Mouse (Mus musculus): Measurements from ENCODE around the gene Cfap100.

The Cfap100 gene

DNA sequence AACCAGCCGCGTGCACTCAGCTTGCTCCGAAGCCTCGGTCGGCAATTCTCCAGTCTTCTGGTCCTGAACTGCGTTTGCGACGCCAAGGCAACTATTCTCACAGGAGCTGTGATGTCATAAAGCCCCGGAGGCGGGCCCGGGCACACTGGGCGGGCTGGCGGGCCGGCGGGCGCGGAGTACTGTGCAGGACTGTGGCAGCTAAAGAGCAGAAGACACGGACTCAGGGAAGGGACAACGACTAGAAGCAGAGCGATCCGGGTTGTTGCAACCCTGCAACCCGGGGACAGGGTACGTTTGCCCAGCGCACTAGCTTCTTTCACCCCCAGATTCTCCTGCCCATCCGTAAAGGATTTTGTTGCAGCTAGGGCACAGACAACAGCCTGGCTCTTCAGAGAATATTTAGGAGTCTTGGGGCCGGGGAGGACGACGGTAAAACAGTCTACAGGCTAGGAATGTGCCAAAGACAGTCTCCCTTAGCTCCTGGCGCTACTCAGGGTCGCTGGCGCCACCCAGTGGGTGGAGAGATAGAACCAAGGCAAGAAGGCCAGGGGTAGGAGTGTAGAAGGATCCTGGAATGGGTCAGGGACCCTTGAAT lies at the start of gene Cfap100:
Gene Cfap100 (minus strand): TSS at position 418 of the 595 bp plus-strand sequence.
- DNase-seq (ENCODE audit: inconsistent age in 2 of 2, low spot score in 1 of 2) = peak; percentile 83 to 93

DNA sequence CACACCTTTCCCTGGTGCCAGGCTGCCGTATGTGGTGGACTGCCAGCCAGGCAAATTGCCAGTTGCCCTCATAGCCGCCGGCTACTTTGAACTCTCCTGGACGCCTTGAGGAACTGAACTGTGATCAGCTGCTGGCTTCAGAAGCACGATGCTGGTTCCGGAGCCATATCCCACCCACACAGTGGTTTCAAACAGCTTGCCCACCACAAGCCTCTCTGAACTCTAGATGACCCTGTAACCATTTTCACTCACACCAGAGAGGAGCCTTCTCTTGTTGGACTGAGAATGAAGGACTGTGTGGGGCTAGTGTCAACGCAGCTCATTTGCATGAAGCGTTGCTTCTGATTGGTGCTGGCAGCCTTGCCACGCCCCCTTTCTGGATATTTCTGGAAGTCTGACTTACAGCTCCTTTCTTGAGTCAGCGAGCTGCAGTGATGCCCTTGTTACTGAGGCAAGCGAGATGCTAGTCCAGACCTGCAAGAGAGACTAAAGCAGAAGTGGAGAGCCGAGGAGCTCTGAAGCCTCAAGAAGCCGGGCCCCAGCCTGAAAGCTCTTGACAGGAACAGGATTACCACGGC lies 48.4 kb upstream of the Cfap100 start:
- DNase-seq (ENCODE audit: inconsistent age in 2 of 2, low spot score in 1 of 2) = peak in 1 of 2 experiments; percentile 60

DNA sequence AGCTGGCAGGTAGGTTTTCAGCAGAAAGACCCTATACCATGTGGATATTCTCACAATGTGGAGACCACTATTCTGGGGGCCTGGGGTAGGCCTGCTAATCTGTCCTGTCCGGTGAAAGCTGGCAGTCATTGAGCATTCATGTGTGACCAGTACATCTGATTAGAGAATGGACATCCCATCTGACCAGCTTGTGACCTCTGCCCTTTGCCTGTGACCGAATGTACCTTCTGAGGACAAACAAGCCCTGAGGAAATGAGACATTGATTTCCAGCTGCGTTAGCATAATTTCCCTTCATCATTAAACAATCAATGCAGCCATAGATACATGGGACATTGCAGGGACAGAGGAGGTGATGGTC lies 47.2 kb upstream of the Cfap100 start:
- DNase-seq (ENCODE audit: inconsistent age in 2 of 2, low spot score in 1 of 2) = no peak

DNA sequence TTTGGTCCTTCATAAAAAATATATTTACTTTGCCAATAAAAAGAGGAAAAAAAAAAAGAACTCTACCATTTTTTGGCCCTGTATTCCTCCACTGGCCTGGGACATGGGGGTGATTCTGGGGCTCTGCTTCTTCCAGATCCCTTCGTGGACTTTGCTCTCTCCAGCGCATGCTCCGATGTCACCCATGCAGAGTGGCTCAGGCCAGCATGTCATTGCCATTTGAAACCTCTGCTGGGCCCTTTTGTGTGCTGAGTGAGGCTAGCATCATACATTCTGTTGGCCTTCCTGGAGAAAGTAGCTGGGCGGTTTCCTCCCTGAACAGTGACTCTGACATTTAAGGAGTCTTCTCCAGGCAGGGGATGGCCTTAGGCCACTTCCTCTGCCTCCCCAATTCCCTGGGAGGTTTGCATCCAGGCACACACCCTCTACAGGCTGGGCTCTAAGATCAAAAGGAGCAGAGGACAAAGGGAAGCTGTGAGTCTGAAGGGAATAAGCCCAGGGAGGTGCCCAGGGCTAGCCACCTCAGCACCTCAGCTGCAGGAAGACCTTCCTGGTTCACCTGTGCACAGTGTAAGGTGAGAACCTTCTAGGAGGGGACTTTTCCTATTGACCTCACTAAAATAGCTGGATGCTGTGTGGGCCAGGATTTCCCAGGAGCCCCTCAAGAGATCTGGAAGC lies 46.7 kb upstream of the Cfap100 start:
- DNase-seq (ENCODE audit: inconsistent age in 2 of 2, low spot score in 1 of 2) = no peak

DNA sequence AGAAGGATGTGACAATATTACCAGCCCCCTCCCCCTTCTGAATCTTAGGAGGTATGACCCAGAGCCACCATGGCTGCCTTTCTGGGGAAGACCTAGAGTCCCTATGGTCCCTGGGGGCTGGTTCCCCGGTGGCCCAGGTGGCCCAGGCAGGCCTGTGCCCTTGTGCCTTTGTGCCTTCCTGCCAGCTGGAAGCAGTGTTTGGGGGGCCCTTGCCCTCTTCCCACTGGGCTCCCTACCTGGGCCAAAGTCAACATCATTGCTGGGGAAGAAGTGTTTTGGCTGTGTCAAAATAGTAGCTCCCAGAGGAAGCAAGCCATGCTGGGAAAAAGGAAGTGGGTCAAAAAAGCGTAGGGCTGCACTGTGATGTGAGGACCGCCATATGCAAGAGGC lies 45.8 kb upstream of the Cfap100 start:
- DNase-seq (ENCODE audit: inconsistent age in 2 of 2, low spot score in 1 of 2) = no peak

DNA sequence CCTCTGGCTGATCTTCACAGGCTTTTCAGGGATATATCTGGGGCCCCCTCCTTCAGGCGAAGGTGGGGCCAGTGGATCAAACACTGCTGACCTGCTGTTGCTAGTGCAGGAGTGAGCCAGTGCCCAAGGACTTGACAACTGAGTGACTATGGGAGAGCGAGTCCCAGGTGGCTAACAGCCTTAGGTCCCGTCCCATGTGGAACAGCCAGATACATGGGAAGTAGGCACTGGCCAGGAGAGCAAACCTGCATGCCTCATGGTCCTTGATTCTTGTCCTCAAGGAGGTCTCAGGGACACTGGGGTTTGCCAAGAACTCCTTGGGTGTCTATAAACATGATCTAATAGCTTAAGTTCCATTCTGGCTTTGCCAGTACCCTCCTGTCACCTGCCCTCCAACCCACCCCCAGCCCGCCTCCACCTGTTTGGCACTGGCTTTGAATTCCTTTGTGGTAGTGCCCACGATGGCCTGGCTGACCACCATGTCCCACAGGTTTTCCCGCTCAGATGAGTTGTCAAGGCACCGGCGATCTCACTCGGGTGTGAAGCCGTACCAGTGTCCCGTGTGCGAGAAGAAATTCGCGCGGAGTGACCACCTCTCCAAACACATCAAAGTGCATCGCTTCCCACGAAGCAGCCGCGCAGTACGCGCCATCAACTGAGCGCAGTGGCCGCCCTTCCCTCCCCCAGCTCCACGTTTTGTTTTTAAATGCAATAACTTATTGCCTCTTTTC lies 45.2 kb upstream of the Cfap100 start:
- no peak for DNase-seq (ENCODE audit: inconsistent age in 2 of 2, low spot score in 1 of 2)

DNA sequence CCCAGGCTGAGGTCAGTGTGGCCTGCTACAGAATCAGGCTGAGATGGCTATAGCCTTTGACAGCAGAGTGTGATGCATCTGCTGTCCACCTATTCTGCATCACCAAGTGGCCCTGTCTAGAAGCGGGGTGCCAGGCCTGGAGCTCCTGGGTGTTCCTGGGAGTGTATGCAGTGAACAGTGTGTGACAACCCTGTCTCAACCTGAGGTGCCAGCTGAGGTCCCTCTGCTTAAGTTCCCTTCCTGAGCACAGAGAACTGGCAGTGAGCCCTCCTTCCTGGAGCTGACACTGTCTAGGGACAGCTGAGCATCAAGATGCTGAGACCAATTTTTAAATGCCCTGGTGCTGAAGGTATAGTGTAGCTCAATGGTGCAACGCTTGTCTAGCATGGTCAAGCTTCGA lies 44.1 kb upstream of the Cfap100 start:
- DNase-seq (ENCODE audit: inconsistent age in 2 of 2, low spot score in 1 of 2) = no peak

DNA sequence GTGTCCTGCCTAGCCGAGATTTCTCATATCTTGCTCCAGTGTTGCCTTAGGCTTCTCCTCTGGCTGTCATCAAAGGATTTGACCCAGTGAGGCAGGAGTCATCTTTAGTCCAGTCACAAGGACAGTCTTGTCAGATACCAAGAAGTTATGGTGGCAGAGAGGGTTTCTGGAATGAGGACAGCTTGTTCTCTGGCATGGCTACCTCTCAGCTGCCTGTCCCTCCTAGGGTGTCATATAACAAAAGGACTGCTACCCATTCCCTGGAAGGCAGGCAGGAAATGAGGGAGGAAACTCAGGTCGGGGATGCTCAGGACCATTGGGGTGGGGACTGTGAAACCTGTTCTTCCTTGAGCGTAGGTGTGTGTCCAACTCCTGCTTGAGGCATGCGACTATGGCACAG lies 43.5 kb upstream of the Cfap100 start:
- peak in 1 of 2 experiments; percentile 47 for DNase-seq (ENCODE audit: inconsistent age in 2 of 2, low spot score in 1 of 2)

DNA sequence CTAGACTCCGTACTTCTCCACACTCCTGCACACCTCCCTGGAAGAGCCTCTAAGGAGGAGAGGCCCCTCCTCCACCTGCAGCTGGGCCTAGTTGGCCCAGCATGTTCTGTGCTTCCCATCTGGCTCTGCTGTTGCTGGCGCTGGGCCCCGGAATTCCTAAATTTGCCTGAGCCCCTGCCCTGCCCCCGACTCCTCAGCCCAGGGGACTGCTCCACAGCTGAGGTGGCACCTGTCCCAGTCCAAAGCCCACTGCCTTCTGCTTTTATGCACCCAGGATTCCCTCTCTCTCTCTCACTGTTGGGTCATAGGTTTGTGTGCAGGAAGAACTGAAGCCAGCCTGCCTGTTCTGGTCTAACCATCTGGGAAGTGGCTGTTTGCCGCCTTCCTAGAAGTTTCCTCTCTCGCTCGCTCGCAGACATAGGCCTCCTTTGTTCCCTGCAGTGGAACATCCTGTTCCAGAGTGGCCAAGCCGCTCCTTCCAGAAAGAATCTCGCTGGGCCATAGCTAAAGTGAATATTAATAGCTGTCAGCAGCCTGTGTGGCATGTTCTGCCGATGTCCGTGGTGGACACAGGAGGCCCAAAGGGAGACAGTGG lies 42.4 kb upstream of the Cfap100 start:
- DNase-seq (ENCODE audit: inconsistent age in 2 of 2, low spot score in 1 of 2) = peak; percentile 43 to 62

DNA sequence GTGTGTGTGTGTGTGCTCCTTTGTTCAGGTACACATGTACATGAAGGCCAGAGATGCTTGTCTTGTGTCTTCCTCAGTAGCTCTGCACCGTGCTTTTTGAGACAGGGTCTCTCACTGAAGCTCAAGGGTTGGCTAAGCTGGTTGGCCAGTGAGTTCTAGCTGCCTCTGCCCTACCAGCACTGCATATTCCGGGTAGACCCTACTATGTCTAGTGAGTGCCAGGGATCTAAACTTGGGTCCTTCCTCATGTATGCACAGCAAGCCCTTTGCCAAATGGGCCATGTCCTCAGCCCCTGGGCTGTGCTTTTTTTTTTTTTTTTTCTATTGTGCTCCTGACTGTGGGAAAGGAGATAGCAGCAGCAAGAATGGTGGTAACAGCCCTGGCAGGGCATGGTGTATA lies 41.7 kb upstream of the Cfap100 start:
- DNase-seq (ENCODE audit: inconsistent age in 2 of 2, low spot score in 1 of 2) = no peak

DNA sequence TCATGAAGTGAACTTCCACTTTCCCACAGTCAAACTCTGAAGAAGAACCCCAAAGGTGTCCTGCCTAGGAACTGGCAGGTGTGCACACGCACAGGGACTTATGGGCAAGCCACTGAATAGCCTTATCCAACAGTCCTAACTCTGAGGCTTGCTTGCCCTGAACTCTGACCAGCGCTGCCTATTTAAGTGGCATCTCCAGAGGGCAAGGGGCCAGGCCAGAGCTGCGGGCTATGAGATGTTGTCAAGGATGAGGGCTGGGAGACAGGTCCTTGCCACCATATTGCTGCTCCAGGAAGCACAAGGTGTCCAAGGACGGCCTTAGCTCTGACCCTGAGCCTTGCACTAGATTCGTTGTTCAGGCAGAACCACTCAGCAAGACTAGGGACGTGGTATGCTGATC lies 40.4 kb upstream of the Cfap100 start:
- no peak for DNase-seq (ENCODE audit: inconsistent age in 2 of 2, low spot score in 1 of 2)

DNA sequence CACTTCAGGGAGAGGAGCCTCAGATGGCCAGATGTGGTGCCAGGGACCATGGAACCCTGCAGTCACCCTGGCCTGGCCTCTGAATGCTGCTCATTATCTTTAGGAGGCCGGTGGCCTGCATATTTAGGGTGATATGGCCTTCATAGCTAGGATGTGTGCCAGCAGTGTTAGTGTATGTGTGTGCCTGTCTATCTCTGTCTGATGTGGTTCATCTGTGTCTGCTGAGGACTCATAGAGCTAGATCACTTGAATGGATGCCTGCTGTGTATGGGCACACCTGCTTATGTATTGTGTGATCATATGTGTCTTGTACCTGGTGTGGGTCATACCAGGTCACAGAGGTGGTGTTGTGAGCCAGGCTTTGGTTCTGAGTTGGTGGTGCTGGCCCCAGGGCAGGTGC lies 39.6 kb upstream of the Cfap100 start:
- DNase-seq (ENCODE audit: inconsistent age in 2 of 2, low spot score in 1 of 2) = no peak

DNA sequence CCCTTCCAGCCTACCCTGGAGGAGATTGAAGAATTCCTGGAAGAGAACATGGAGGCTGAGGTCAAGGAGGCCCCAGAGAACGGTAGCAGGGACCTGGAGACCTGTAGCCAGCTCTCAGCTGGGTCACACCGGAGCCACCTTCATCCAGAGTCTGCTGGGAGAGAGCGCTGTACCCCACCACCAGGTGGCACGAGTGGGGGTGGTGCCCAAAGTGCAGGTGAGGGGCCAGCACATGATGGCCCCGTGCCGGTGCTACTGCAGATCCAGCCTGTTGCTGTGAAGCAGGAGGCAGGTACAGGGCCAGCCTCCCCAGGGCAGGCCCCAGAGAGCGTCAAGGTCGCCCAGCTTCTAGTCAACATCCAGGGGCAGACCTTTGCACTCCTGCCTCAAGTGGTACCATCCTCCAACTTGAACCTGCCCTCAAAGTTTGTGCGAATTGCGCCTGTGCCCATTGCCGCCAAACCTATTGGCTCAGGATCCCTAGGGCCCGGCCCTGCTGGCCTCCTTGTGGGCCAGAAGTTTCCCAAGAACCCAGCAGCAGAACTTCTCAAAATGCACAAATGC lies 38.3 kb upstream of the Cfap100 start:
- peak in 1 of 2 experiments; percentile 50 for DNase-seq (ENCODE audit: inconsistent age in 2 of 2, low spot score in 1 of 2)

DNA sequence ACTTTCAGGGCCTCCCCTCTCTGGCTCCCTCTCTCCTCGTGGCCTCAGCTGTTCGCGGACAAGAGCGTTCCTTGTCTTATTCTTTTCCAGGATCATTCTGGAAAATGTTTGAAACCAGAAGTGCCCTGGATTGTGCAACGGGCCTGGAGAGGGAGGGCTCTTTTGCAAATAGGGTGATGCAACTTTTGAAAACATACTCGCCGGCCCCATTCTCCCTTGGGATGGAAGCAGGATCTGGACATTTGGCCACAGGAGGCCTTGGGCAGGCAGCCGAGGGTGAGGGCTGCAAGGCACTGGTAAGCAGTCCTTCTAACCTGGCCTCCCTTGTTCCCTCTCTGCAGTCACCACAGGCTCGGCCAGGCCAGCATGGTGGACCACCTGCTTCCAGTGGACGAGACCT lies 37.5 kb upstream of the Cfap100 start:
- DNase-seq (ENCODE audit: inconsistent age in 2 of 2, low spot score in 1 of 2) = peak; percentile 51 to 86

DNA sequence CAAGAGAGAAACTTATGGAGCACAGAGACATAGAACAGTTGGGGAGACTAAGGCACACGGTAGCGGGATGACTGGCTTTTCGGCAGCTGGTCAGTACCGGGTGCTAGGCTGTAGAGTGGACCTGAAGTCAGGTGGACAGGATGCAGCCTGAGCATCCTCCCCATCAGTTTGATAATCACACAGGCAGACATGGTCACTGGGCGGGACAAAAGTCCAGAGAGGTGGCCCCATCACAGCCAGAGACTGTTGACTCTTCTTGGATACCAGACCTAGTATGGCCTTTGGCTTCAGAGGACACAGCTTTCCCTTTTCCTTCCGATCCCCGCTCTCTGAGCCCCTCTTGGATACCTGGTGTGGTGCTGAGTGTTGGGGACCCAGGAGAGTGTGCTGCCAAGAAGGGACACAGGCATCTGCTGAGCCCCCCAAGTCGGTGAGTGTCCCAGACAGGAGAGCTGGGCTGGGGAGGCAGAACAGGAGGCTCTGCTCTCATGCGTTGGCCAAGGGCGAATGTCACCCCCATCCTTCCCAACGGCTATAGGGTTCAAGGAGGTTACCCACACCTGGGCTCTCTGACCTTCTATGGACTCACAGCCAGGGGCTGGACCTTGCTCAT lies 36.5 kb upstream of the Cfap100 start:
- DNase-seq (ENCODE audit: inconsistent age in 2 of 2, low spot score in 1 of 2) = no peak

DNA sequence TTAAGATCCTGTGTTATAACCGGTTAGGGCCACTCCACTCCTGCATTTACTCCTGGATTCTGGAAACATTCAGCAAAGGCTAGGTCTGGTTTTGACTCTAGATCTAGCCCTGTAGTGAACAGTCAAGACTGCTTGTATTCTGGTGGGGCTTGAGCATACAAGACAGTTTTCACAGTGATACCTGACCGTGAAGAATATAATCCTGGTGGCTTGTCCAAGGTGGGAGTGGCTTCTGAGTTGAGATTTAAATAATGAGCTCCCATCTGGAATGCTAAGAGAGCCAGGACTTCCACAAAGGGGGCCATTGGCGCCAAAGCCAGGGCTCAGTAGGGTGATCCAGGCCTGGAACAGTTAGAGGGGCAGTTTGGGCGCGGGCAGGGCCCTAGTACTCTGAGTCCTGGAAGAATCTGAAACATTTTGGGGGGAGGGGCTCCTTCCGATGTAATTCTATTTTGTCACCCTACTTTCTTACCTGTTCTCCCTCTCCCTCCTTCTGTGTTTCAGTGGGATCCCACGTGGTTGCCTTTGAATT lies 35.4 kb upstream of the Cfap100 start:
- DNase-seq (ENCODE audit: inconsistent age in 2 of 2, low spot score in 1 of 2) = no peak

DNA sequence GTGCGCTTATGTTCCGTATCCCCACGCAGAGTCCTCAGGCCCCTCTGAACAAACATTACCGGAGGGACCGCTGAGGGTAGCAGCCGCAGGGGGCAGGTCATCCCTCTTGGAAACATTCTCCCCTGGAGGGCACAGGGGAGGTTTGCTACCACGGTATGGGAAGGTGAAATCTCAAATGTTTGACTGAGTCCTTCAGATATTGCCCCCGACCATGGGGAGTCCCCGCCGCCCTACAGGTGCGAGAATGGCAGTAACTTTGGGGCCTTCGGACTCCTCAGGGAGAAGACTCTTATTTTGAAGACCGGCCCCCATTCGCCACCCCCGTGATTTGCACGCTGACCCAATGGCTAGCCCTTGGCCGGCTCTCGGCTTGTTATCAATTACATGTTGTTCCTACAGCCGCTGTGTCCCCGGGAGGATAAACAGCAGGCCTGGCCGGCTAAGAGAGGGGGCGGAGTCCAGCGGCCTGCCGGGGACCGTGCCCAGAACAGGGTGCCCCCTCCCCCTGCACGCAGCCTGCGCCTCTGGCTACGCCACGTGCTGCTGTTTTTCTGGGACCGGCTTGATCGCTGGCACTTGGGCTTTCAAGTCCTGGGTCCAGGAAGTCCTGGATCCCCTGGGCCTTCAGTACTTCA lies 34.7 kb upstream of the Cfap100 start:
- peak; percentile 96 for DNase-seq (ENCODE audit: inconsistent age in 2 of 2, low spot score in 1 of 2)

DNA sequence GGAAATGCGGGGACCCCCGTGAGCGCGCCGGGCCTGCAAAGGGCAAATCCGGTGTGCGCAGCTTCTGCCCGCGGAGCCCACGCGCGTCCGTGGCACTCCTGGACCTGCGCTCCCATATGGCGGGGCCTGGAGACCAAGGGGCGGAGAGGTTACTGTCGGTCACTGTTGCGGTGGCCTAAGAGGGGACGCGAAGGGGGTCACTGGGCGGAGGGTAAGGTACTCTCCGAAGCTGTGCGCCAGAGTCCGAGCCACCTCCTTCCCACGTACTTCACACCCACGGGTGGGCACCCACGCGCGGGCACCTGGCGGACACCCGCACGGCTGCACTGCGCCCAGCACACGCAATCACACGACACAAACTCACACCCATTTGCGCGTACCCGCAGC lies 34.2 kb upstream of the Cfap100 start:
- peak in 1 of 2 experiments; percentile 75 for DNase-seq (ENCODE audit: inconsistent age in 2 of 2, low spot score in 1 of 2)

DNA sequence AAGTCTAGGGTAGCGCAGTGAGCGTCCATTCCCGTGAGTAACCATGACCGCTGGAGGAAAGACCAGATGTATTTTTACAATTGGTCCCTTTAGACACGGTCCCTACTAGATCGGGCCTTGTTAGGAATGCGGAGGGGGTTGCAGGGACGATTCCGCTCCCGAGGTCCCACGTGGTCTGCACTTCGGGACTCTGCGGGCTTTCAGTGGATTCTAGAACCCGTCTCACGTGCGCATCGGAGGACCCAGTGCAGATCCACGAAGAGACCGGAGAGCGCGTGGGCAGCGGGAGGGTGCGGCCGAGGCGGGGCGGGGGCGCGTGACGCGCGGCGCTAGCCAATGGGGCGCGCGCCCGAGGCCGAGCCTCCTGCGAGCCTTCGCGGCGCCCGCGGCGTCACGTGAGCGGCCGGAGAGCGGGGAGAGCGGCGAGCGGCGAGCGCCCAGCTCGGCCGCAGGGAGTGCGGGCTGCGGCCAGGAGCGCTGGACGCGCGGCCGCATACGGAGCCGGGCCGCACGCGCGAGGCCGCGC lies 33.6 kb upstream of the Cfap100 start, which contains the start of gene Klf15:
Gene Klf15 (plus strand): TSS at position 396 of the 526 bp plus-strand sequence.
- peak; percentile 89 to 94 for DNase-seq (ENCODE audit: inconsistent age in 2 of 2, low spot score in 1 of 2)

DNA sequence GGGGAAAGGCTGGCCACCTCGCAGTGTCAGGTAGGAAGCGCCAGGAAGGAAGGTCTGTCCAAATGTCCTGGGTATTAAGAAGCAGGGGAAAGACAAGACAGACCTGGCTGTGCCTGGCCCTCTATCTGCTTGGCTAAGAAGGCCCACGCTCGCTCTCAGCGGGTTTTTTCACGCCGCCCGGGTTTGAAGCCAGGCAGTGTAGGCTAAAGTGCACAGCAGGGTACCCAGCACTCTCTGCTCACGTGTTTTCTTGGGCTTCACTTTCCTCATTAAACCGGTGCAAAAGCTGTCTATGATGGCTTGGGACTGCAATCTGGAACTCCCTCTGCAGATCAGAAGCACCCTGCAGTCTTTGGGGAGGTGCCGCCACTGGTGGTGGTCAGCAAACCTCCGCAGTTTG lies 33.2 kb upstream of the Cfap100 start:
- DNase-seq (ENCODE audit: inconsistent age in 2 of 2, low spot score in 1 of 2) = peak in 1 of 2 experiments; percentile 57

All from adrenal gland, adult (tissue).